Mouse (Mus musculus) embryonic facial prominence, embryonic 11.5 days (tissue): ENCODE measurements at regions not wholly inside any gene's neighbourhood (a gene's known extent, or its start where the extent isn't known, plus 50 kb on each side); places are given as distances from the start of the nearest gene placed in this dataset.
"Not testable (repeated sequence)": the region's sequence is repeated elsewhere in the genome, so short reads cannot be mapped to it uniquely, and the experiment has no call there.

Experiments used
- ATAC-seq: fragments of 200-750 bp; cut with Nextera tagmentation; replicated peaks from 2 replicates; pipeline ENCODE4 v1.8.0; 2017; ENCODE audit warnings: low read depth; ENCODE audit not compliant: insufficient number of reproducible peaks, low FRiP score, low TSS enrichment
- DNase-seq: peaks from one replicate; pipeline ENCODE4 v3.0.0-alpha.2; 2015; ENCODE audit warnings: low spot score
- H3K27ac ChIP-seq: fragments of 300-500 bp; sonication (generic); replicated peaks from 2 replicates; pipeline ENCODE4 v1.5.1; 2014; ENCODE audit warnings: mild to moderate bottlenecking, low read depth, low read length, control low read depth
- H3K27me3 ChIP-seq: fragments of 300-500 bp; sonication (generic); 2 replicates; pipeline ENCODE4 v1.6.1; 2014; ENCODE audit warnings: mild to moderate bottlenecking, low read length, moderate library complexity, mixed read lengths; ENCODE audit not compliant: control insufficient read depth, insufficient read depth
- H3K36me3 ChIP-seq: fragments of 300-500 bp; sonication (generic); replicated peaks from 2 replicates; pipeline ENCODE4 v1.6.1; 2014; ENCODE audit warnings: low read depth, mild to moderate bottlenecking, low read length, moderate library complexity, mixed read lengths; ENCODE audit not compliant: control insufficient read depth, insufficient read depth
- H3K4me1 ChIP-seq: fragments of 300-500 bp; sonication (generic); 2 replicates; pipeline ENCODE4 v1.6.1; 2014; ENCODE audit warnings: low read length, mixed read lengths; ENCODE audit not compliant: control insufficient read depth, insufficient read depth
- H3K4me2 ChIP-seq: fragments of 300-500 bp; sonication (generic); 2 replicates; pipeline ENCODE4 v1.6.1; 2014; ENCODE audit warnings: low read depth, mild to moderate bottlenecking, control low read depth, low read length, moderate library complexity
- H3K4me3 ChIP-seq: fragments of 300-500 bp; sonication (generic); 2 replicates; pipeline ENCODE4 v1.5.1; 2014; ENCODE audit warnings: low read depth, low read length, control low read depth
- H3K9ac ChIP-seq: fragments of 300-500 bp; sonication (generic); replicated peaks from 2 replicates; pipeline ENCODE4 v1.6.1; 2014; ENCODE audit warnings: mild to moderate bottlenecking, control low read depth, low read length
- H3K9me3 ChIP-seq: fragments of 300-500 bp; sonication (generic); replicated peaks from 2 replicates; pipeline ENCODE4 v1.6.1; 2016; ENCODE audit warnings: mild to moderate bottlenecking, low read length, inconsistent platforms, mixed read lengths; ENCODE audit not compliant: control insufficient read depth
- WGBS: fragments of 180-500 bp; shearing (Covaris S2); extraction: QIAGEN DNeasy Blood & Tissue Kit; methylation state at CpG from one replicate; pipeline ENCODE4 v1.1.7; 2014; 5-methylcytosine and 5-hydroxymethylcytosine counted together

DNA sequence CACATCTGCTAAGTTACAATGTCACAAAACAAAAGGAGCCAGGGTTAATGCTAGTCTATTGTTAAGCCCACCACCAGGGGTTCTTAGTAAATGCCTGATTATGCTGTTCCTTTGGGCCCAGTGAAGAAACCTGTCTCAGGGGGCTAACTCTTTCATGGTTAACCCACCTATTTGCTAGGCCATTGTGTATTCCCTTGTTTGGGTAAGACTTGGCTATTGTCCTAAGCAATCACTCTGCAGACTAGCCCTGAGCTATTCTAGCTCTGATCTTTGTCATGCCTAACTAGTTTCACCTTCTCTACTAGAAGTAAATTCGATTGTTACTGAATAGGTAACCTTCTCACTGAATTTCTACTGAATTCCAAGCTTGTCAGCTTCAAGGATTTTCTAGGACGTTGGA lies 302.4 kb upstream of the 1700008P02Rik start:
- H3K4me3 ChIP-seq, H3K27me3 ChIP-seq, H3K36me3 ChIP-seq, H3K9ac ChIP-seq, DNase-seq, ATAC-seq, H3K9me3 ChIP-seq, H3K4me1 ChIP-seq, H3K4me2 ChIP-seq, H3K27ac ChIP-seq: not testable (repeated sequence)
- WGBS, result 58% methylated on average over 2 of the region's 2 CpGs

DNA sequence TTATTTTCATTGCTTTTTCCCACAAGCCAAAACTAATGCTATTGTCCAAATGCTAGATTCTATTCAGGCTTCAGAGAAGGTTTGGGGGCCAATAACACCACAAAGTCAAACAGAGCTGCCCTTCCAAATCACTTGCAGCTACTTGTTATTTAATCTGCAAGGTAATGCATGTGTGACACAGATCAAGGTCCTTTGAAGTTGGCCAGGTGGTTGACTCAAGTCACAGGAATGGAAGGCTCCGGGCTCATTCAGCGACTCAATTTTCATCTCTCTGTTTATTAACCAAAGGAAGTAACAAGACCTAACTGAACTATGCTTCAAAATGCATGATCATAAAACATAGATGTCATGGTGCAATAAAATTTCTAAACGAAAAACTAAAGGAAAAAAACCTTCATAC lies 300.0 kb upstream of the 1700008P02Rik start:
- Histone ChIP-seq H3K4me1 (no peaks in the 10 kb centered on the region), H3K9me3 (no peaks in the 10 kb centered on the region), H3K9ac (no peak overlapping the region), H3K27me3 (no peaks in the 10 kb centered on the region), H3K4me3 (no peak overlapping the region), H3K27ac (no peak overlapping the region), H3K36me3 (no peaks in the 10 kb centered on the region), H3K4me2 (no peak overlapping the region)
- DNase-seq (no peak), ATAC-seq (no peak)
- 64% methylated on average over 3 of the region's 3 CpGs for WGBS

DNA sequence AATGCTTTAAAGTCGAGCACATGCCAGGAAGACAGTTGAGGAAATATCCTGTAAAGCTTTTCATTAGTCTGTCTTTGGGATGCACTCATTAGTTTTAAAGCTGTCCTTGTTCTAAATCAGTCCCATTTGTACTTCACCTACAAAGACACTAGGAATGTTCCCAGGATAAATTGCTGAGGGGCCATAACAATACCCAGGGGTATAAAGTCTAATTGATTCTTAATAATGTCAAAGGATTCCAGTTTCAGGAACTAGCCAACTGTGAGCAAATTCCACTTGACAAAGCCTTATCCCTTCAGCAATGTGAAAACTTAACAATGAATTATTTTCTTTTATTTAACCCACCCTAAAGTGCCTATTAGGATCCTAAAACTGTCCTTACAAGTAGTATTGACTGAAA lies 267.7 kb upstream of the 1700008P02Rik start:
- H3K27me3 ChIP-seq, result no peaks in the 10 kb centered on the region
- H3K9me3 ChIP-seq, result no peaks in the 10 kb centered on the region
- no peak overlapping the region for H3K4me3 ChIP-seq
- H3K27ac ChIP-seq, result no peak overlapping the region
- no peak for ATAC-seq
- H3K9ac ChIP-seq, result no peak overlapping the region
- H3K4me2 ChIP-seq, result no peak overlapping the region
- no peak for DNase-seq
- WGBS, result 43% methylated on average over 1 of the region's 1 CpGs
- H3K36me3 ChIP-seq, result no peaks in the 10 kb centered on the region
- no peaks in the 10 kb centered on the region for H3K4me1 ChIP-seq

DNA sequence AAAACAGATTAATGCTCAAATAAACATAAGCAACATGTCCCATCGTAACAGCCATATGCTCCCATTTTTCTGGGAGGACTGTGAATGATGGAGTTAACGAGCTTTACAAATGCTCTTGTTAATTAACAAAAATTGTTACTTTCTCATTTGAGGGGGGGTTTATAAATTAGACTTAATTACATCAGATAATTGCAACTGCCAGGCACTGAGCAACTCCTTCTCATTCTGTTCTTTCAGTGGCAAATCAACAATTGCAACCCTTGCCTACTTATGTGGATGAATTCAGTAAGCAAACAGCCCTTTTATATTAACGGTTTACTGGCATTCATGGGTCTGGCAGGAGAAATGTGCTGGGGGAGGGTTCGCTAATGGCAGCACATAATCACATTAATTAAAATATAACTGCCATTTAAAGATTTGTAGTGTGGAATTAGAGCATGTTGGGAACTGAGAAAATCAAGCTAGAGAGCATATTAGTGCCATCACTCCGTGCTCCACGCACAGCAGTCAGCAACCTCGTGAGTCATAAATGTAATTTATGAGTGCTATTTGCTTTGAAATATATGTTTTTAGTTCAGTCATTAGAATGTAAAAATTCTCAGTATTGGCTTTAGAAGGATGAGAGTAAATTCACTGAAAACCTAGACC lies 266.9 kb upstream of the 1700008P02Rik start:
- Histone ChIP-seq H3K4me3 (no peak overlapping the region), H3K27me3 (no peaks in the 10 kb centered on the region), H3K9ac (no peak overlapping the region), H3K4me2 (no peak overlapping the region), H3K36me3 (no peaks in the 10 kb centered on the region), H3K4me1 (no peaks in the 10 kb centered on the region), H3K27ac (no peak overlapping the region), H3K9me3 (no peaks in the 10 kb centered on the region)
- ATAC-seq (no peak), DNase-seq (no peak)
- WGBS, result 72% methylated on average over 7 of the region's 7 CpGs

DNA sequence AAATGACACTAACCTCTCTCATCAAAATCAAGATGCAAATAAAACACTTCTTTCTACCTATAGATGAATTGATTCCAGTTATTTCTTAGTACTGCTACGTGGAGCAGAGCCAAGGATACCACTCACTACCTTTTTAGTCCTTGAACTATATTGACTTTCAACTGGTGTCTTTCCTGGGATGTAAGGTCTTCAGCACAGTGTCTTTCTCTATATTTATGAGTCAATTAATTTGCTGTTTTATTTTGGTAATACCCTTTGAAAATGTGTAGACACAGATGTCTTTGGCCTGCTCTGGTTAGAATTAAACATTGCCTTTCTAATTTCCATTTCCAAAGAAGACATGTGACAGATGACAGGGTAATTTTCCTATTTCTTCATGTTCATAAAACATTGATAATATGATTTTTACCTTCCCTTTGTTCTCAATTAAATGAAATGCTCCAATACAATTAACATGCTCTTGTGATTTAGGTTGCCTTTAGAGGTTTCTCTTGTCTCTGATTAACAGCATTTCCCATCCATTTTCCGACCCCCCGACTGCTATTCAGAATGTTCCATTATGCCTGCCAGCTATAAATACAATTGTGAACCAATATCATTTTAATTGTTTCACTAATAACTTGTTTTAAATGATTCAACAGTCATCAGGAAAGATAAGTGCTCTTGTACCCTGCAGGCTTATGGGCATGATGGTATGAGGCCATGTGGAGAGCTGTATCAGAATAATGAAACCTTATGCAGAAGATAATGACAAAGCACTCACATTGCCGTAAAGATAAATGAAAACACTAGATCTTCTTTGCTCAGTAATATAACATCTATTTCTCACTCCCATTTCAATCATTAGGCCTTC lies 266.2 kb upstream of the 1700008P02Rik start:
- H3K4me2 ChIP-seq, result no peak overlapping the region
- no peaks in the 10 kb centered on the region for H3K36me3 ChIP-seq
- H3K27ac ChIP-seq, result no peak overlapping the region
- no peak overlapping the region for H3K9ac ChIP-seq
- DNase-seq, result no peak
- H3K4me1 ChIP-seq, result no peaks in the 10 kb centered on the region
- H3K9me3 ChIP-seq, result no peaks in the 10 kb centered on the region
- no peak overlapping the region for H3K4me3 ChIP-seq
- no peaks in the 10 kb centered on the region for H3K27me3 ChIP-seq
- 80% methylated on average over 4 of the region's 4 CpGs for WGBS
- no peak for ATAC-seq

DNA sequence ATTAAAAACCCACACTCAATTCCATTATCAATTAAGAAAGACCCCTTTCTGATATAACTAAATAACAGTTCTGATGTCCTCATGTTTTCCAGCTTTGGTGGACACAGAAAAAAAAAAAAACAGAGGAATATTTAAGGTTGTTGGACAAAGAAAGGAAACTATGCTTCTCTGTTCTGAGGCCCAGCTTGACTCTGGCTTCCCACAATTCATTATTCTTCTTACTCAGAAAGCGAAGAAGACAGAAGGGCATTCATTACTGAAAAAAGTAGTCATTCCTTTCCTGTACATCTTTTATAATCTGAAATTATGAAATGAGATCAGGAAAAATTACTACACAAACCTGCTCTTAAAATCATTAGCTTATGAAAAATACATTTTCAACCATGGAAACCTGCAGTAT lies 263.2 kb upstream of the 1700008P02Rik start:
- no peak overlapping the region for H3K4me2 ChIP-seq
- H3K27me3 ChIP-seq, result no peaks in the 10 kb centered on the region
- no peak overlapping the region for H3K27ac ChIP-seq
- no peak overlapping the region for H3K9ac ChIP-seq
- no peaks in the 10 kb centered on the region for H3K36me3 ChIP-seq
- H3K4me3 ChIP-seq, result no peak overlapping the region
- WGBS, result 74% methylated on average over 1 of the region's 1 CpGs
- no peaks in the 10 kb centered on the region for H3K4me1 ChIP-seq
- no peaks in the 10 kb centered on the region for H3K9me3 ChIP-seq
- DNase-seq, result no peak
- ATAC-seq, result no peak

DNA sequence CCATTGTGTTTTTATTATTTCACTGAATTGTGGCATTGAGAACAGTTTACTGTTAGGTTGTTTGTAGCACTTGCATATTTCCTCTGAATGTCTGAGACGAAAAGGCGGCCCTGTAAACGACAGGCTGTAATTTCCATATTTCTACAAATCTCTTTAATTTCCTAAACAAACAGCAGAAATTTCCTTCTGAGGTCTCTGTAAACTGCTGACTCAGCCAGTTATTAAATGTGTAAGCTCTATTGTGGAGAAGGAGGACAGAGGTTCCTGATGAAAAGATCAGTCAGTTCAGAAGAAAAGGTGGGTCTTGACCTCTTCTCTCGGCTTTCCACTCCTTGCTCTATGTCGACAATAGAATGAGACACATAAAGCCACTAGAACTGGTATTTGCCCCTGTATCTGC lies 256.0 kb upstream of the 1700008P02Rik start:
- H3K27me3 ChIP-seq, result no peaks in the 10 kb centered on the region
- H3K36me3 ChIP-seq, result no peaks in the 10 kb centered on the region
- H3K4me2 ChIP-seq, result no peak overlapping the region
- H3K27ac ChIP-seq, result no peak overlapping the region
- no peak for ATAC-seq
- 86% methylated on average over 5 of the region's 5 CpGs for WGBS
- no peak overlapping the region for H3K9ac ChIP-seq
- no peak for DNase-seq
- H3K4me1 ChIP-seq, result no peaks in the 10 kb centered on the region
- no peaks in the 10 kb centered on the region for H3K9me3 ChIP-seq
- H3K4me3 ChIP-seq, result no peak overlapping the region

DNA sequence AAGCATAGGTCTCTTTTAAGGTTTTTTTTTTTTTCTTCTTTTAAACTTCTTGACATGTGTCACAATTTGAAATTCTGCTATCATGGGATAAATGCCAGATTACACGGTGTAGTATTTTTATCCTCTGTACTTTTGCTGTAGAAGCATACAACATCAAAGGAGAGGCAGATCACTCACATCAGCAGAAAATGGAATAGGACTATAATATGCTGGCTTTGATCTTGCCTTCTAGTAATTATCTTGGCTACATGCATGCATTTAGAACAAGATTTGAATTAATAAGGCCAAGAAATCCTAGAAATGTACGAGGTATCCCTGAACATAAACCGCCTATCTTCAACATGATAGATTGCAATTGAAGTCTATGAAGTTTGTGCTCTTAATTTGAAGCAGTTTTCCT lies 251.9 kb upstream of the 1700008P02Rik start:
- no peak overlapping the region for H3K4me3 ChIP-seq
- 58% methylated on average over 3 of the region's 3 CpGs for WGBS
- H3K27ac ChIP-seq, result no peak overlapping the region
- ATAC-seq (no peak), DNase-seq (peak; percentile 13)
- no peak overlapping the region for H3K9ac ChIP-seq
- no peaks in the 10 kb centered on the region for H3K9me3 ChIP-seq
- no peaks in the 10 kb centered on the region for H3K4me1 ChIP-seq
- H3K27me3 ChIP-seq, result no peaks in the 10 kb centered on the region
- no peak overlapping the region for H3K4me2 ChIP-seq
- H3K36me3 ChIP-seq, result no peaks in the 10 kb centered on the region
